Mouse (Mus musculus) limb, embryonic 12.5 days (tissue): ENCODE data around the gene Ftl1. TPM values are rescaled to one million over a fixed set of nuclear protein-coding genes. Genes with fewer than 3 reads are reported as not detected.
A peak's percentile ranks its signal among the peaks of the same experiment; 100 is the strongest.

Source experiments
- ATAC-seq: fragments of 200-750 bp; cut with Nextera tagmentation; 2 replicates; pipeline ENCODE4 v1.8.0; 2017; ENCODE audit warnings: low read depth, moderate TSS enrichment; ENCODE audit not compliant: insufficient number of reproducible peaks, insufficient read depth, low FRiP score, low TSS enrichment
- H3K27ac ChIP-seq: fragments of 300-500 bp; sonication (generic); 2 replicates; pipeline ENCODE4 v1.5.1; 2016; ENCODE audit warnings: mild to moderate bottlenecking, moderate library complexity
- H3K27me3 ChIP-seq: fragments of 300-500 bp; sonication (generic); 2 replicates; pipeline ENCODE4 v1.6.1; 2016; ENCODE audit warnings: mild to moderate bottlenecking, moderate library complexity
- H3K36me3 ChIP-seq: fragments of 300-500 bp; sonication (generic); 2 replicates; pipeline ENCODE4 v1.6.1; 2016; ENCODE audit warnings: mild to moderate bottlenecking, moderate library complexity
- H3K4me1 ChIP-seq: fragments of 300-500 bp; sonication (generic); replicated peaks from 2 replicates; pipeline ENCODE4 v1.6.1; 2016
- H3K4me2 ChIP-seq: fragments of 300-500 bp; sonication (generic); 2 replicates; pipeline ENCODE4 v1.6.1; 2016; ENCODE audit warnings: mild to moderate bottlenecking, moderate library complexity
- H3K4me3 ChIP-seq: fragments of 300-500 bp; sonication (generic); replicated peaks from 2 replicates; pipeline ENCODE4 v1.5.1; 2016; ENCODE audit warnings: mild to moderate bottlenecking
- H3K9ac ChIP-seq: fragments of 300-500 bp; sonication (generic); replicated peaks from 2 replicates; pipeline ENCODE4 v1.6.1; 2016; ENCODE audit warnings: mild to moderate bottlenecking, moderate library complexity
- H3K9me3 ChIP-seq: fragments of 300-500 bp; sonication (generic); 2 replicates; pipeline ENCODE4 v1.6.1; 2016; ENCODE audit warnings: mild to moderate bottlenecking, moderate library complexity
- WGBS: fragments of 180-500 bp; shearing (Covaris S2); methylation state at CpG from one replicate; pipeline ENCODE4 v1.1.7; 2016; 5-methylcytosine and 5-hydroxymethylcytosine counted together
- polyA plus RNA-seq: library from polyadenylated mRNA; unstranded; fragments of >200 nt; fragmentation: Nextera tagmentation; extraction: Ambion mirVana; gene quantifications from 2 replicates; pipeline ENCODE4 v1.2.1, GENCODE M21; 2016

Gene Ftl1
- polyA plus RNA-seq, 1 experiment from 2014 or later, result 4,953 TPM

DNA sequence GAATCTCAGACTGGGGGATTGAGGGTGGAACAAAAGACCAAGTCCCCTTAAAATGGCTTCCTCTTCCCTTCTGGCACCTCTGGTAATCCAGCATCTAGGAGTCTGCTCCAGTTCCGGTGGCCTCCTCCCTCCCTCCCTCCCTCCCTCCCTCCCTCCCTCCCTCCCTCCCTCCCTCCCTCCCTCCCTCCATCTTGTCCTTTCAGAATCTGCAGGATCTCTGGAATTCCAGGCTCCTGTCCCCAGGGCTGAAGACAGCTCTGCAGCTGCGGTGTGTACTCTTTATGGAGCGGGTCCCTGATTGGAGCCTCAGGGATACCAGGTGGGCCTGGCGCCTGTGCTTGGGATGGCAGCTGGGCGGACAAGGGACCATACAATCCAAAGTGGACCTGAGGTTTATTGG, 1.6 kb upstream of the Ftl1 start:
- no peak overlapping the region; the same call in 1 of the 2 replicates for H3K9ac ChIP-seq
- 62% methylated on average over 4 of the region's 5 CpGs for WGBS

GRCm38 (mm10) chr7:45460860-45461314, 1.2 kb upstream of the Ftl1 start:
- H3K36me3 ChIP-seq, result peaks cover 73% of the 10 kb centered on the region
- WGBS, result 23% methylated on average over 13 of the region's 13 CpGs

More for the DNA sequence above, 1.6 kb upstream of the Ftl1 start:
- H3K4me2 ChIP-seq, result 0 out of 2 replicates have a peak overlapping the region, but pooled peaks have one; percentile 67
- ATAC-seq, result no peak
- H3K4me3 ChIP-seq, result no peak overlapping the region
- H3K27me3 ChIP-seq, result no peaks in the 10 kb centered on the region
- H3K9me3 ChIP-seq, result no peaks in the 10 kb centered on the region
- peaks cover 71% of the 10 kb centered on the region for H3K36me3 ChIP-seq
- peak overlapping the region; percentile 82 for H3K27ac ChIP-seq
- H3K4me1 ChIP-seq, result peaks cover 45% of the 10 kb centered on the region

GRCm38 (mm10) chr7:45460377-45460776, 693 bp upstream of the Ftl1 start:
- H3K27ac ChIP-seq, result peak overlapping the region; percentile 82
- H3K36me3 ChIP-seq, result peaks cover 76% of the 10 kb centered on the region
- peak overlapping the region; percentile 78 for H3K4me3 ChIP-seq
- H3K27me3 ChIP-seq, result no peaks in the 10 kb centered on the region
- H3K4me2 ChIP-seq, result peak overlapping the region; percentile 67
- WGBS, result 74% methylated on average over 7 of the region's 7 CpGs
- peak overlapping the region; percentile 44; the same call in 1 of the 2 replicates for H3K9ac ChIP-seq
- no peak for ATAC-seq
- H3K9me3 ChIP-seq, result no peaks in the 10 kb centered on the region
- H3K4me1 ChIP-seq, result peaks cover 38% of the 10 kb centered on the region

More at GRCm38 (mm10) chr7:45460860-45461314, 1.2 kb upstream of the Ftl1 start:
- peaks cover 43% of the 10 kb centered on the region for H3K4me1 ChIP-seq
- no peak for ATAC-seq
- H3K4me3 ChIP-seq, result 0 out of 2 replicates have a peak overlapping the region, but pooled peaks have one; percentile 78
- H3K4me2 ChIP-seq, result peak overlapping the region; percentile 67
- peak overlapping the region; percentile 82 for H3K27ac ChIP-seq
- no peaks in the 10 kb centered on the region for H3K27me3 ChIP-seq
- H3K9me3 ChIP-seq, result no peaks in the 10 kb centered on the region
- H3K9ac ChIP-seq, result peak overlapping the region; percentile 27; the same call in 1 of the 2 replicates

DNA sequence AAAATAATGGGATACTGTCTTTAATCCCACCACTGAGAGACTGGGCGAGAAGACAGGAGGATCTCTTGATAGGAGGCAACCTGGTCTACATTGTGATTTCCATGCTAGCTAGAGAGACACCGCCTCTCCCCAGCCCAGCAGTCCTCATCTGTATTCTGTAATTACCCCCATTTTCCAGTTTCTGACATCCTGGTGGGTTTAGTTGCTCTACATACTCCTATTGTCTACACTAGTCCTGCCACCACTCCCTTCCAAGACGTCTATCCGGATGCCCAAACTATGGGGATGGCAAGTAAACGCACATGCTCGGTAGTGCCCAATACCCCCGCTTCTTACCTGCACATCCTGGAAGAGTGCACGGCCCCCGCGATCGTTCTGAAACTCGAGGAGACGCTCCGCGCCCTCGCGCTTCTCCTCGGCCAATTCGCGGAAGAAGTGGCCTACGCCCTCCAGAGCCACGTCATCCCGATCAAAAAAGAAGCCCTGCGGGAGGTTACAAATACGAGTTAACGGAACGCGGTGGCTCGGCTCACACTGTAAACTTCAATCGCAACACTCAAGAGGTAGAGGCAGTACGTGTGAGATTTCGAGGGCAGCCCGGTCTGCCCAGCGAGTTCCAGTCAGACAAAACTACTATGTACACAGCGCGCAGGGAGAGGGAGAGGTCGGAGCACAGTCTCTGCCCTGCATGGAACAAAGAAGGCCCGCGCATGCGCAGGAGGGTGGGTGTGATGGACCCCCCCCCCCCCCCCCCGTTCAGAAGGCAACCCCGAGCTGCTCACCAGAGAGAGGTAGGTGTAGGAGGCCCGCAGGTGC, 728 bp downstream of the Ftl1 start:
- Histone ChIP-seq H3K27me3 (no peaks in the 10 kb centered on the region), H3K4me2 (peak overlapping the region; percentile 67), H3K36me3 (peaks cover 76% of the 10 kb centered on the region), H3K4me3 (peak overlapping the region; percentile 78), H3K27ac (peak overlapping the region; percentile 97), H3K9ac (peak overlapping the region; percentile 87), H3K4me1 (peaks cover 37% of the 10 kb centered on the region), H3K9me3 (no peaks in the 10 kb centered on the region)
- WGBS, result 1% methylated on average over 41 of the region's 43 CpGs
- ATAC-seq, result peak; percentile 49

DNA sequence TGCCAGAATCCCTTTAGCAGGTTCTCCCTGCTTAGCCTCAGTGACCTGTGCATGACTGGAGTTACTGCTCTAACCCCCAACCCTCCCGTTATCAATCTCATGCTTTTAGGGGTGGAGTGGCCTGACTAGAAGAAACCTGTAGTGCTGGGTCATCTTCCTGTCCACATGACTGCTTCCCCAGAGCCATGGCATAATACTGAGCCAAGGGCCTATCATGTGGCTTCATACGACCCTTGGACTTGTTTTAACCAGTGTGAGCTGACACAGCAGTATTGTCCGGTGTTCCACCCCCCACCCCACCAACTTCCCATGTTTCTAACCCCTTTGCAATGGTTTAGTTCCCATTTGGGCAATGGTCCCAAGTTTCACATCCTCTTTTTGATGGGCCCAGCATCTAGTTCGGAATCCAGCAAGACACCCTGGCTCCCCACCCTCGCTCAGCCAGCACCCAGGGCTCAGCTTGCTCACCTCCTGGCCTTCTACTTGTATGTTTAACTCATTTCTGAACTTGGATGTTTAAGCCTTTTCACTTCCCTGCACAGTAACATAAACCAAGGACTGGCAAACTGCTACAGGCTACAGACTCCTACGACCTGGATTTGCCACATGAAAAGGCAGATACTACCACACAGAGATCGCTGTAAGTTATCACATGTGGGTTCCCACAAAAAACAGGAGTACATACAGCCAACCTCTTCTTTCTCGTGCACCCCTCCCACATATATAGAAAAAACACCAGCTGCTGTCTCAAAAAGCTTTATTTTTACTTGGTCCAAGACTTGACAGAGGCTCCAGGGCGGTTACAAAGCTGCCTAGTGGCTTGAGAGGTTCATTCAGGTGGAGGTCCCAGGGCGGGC, 2.3 kb downstream of the Ftl1 start:
- Histone ChIP-seq H3K36me3 (peaks cover 76% of the 10 kb centered on the region), H3K4me1 (peaks cover 37% of the 10 kb centered on the region), H3K9ac (peak overlapping the region; percentile 87; the same call in 1 of the 2 replicates), H3K27ac (peak overlapping the region; percentile 97; the same call in 1 of the 2 replicates), H3K4me2 (peak overlapping the region; percentile 67), H3K27me3 (no peaks in the 10 kb centered on the region), H3K4me3 (peak overlapping the region; percentile 78), H3K9me3 (no peaks in the 10 kb centered on the region)
- no peak for ATAC-seq
- 66% methylated on average over 10 of the region's 10 CpGs for WGBS

DNA sequence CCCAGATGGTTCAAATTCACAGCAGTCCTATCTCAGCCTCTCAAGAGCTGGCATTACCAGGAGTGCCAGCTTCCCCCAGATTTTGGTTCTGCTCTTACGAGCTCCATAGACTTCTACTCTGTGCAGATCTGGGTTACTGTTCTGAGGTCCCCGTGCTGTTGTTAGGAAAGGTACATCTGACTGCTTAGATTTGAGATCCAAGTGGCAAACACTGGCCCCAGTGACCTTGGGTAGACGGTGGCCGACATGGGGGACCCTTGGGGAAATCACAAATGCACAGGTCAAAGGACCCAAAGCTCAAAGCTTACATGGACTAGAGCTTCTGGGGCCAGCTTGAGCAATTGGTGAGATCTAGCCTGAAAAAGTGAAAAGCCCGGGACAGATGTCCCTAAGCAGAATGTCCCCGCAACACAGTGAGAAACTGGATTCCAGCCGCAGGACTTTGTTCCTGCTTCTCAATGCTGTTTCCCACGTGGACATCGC, 2.9 kb downstream of the Ftl1 start:
- no peaks in the 10 kb centered on the region for H3K27me3 ChIP-seq
- H3K9me3 ChIP-seq, result no peaks in the 10 kb centered on the region
- WGBS, result 54% methylated on average over 9 of the region's 9 CpGs
- no peak overlapping the region for H3K9ac ChIP-seq
- no peak overlapping the region for H3K4me3 ChIP-seq
- peaks cover 77% of the 10 kb centered on the region for H3K36me3 ChIP-seq
- no peak for ATAC-seq
- peak overlapping the region; percentile 67 for H3K4me2 ChIP-seq
- peak overlapping the region; percentile 97; the same call in 1 of the 2 replicates for H3K27ac ChIP-seq
- peaks cover 37% of the 10 kb centered on the region for H3K4me1 ChIP-seq

GRCm38 (mm10) chr7:45455932-45456696, 3.6 kb downstream of the Ftl1 start:
- H3K9me3 ChIP-seq, result no peaks in the 10 kb centered on the region
- H3K36me3 ChIP-seq, result peaks cover 74% of the 10 kb centered on the region
- H3K4me3 ChIP-seq, result no peak overlapping the region
- 74% methylated on average over 13 of the region's 13 CpGs for WGBS
- no peaks in the 10 kb centered on the region for H3K27me3 ChIP-seq
- H3K4me1 ChIP-seq, result peaks cover 33% of the 10 kb centered on the region
- H3K27ac ChIP-seq, result no peak overlapping the region
- no peak overlapping the region for H3K4me2 ChIP-seq
- no peak for ATAC-seq
- H3K9ac ChIP-seq, result no peak overlapping the region

GRCm38 (mm10) chr7:45454971-45455370, 4.7 kb downstream of the Ftl1 start:
- Histone ChIP-seq H3K9ac (no peak overlapping the region), H3K4me3 (no peak overlapping the region), H3K27ac (no peak overlapping the region), H3K36me3 (peaks cover 75% of the 10 kb centered on the region), H3K27me3 (no peaks in the 10 kb centered on the region), H3K4me2 (no peak overlapping the region), H3K9me3 (no peaks in the 10 kb centered on the region), H3K4me1 (peaks cover 22% of the 10 kb centered on the region)
- no peak for ATAC-seq
- 86% methylated on average over 15 of the region's 15 CpGs for WGBS

- no peaks in the 10 kb centered on the region for H3K27me3 ChIP-seq
- H3K4me3 ChIP-seq, result no peak overlapping the region
- H3K27ac ChIP-seq, result no peak overlapping the region
- H3K4me1 ChIP-seq, result peaks cover 3% of the 10 kb centered on the region; the same call in 1 of the 2 replicates
- H3K9me3 ChIP-seq, result no peaks in the 10 kb centered on the region
- WGBS, result 57% methylated on average over 23 of the region's 23 CpGs
- H3K9ac ChIP-seq, result no peak overlapping the region
- no peak overlapping the region for H3K4me2 ChIP-seq
- peak; percentile 54 for ATAC-seq
- H3K36me3 ChIP-seq, result peaks cover 74% of the 10 kb centered on the region
Measured at GRCm38 (mm10) chr7:45451344-45451982, 8.2 kb downstream of the Ftl1 start.

DNA sequence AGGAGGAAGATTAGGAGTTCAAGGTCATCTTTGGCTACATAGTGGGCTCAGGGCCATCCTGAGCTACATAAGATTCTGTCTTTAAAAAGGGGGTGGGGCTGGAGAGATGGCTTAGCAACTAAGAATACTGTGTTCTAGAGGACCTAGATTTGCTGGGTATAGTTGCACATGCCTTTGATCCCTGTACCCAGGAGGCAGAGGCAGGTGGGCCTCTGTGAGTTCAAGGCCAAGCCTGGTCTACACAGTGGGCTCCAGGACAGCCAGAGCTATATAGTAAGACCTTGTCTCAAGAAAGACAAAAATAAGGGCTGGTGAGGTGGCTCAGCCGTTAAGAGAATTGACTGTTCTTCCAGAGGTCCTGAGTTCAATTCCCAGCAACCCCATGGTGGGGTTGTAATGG, 9.7 kb downstream of the Ftl1 start:
- Histone ChIP-seq H3K36me3 (peaks cover 72% of the 10 kb centered on the region), H3K27ac (no peak overlapping the region), H3K9me3 (no peaks in the 10 kb centered on the region), H3K4me3 (no peak overlapping the region), H3K27me3 (no peaks in the 10 kb centered on the region), H3K9ac (no peak overlapping the region), H3K4me1 (no peaks in the 10 kb centered on the region; the same call in 1 of the 2 replicates), H3K4me2 (no peak overlapping the region)
- WGBS, result 80% methylated on average over 1 of the region's 1 CpGs
- no peak for ATAC-seq
